21 mouse cellular contexts compared by ENCODE assay signal in the genomic region with DNA sequence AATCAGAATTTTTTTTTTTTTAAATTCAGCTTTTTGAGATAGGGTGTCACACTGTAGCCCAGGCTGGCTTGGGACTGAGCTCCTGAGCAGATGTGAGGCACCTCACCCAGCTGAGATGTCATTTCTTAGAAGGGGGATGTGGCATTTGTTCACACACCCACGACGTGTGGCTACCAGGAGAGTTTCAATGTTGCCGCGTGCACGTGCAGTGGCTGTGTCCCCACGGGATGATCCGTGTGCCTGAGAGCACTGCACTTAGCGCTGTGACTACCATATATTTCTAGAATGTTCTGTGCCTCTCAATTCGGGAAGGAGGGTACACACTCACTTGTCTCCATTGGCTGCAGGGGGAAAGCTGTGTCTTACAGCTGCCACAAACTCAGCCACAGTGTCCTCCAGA. TPM values are rescaled to one million over a fixed set of nuclear protein-coding genes. Genes with fewer than 3 reads are reported as not detected.
A peak's percentile ranks its signal among the peaks of the same experiment; 100 is the strongest.
DNase-seq lines count a peak whose midpoint lies in the region; ATAC-seq lines count a peak whose summit lies in the region.
"Had no signal": no experiment of that assay in that cellular context is flagged by ENCODE, and none has a peak within 500 bp of the region (broad histone marks: within the 10 kb centered on the region; RNA-seq: fewer than 3 reads in every experiment).

No protein-coding gene starts in this region.

- peak; percentile 60 for DNase-seq in CD4-positive, CD25-positive, alpha-beta regulatory T cell, adult 2 months (ENCODE audit: low read depth, low spot score)
- peak; percentile 60 for DNase-seq in thymus, postnatal 0 days (ENCODE audit: low spot score)
- no peak for DNase-seq in thymus, postnatal 14 days
- DNase-seq in midbrain, embryonic 11.5 days (ENCODE audit: low spot score, missing footprints) = no peak
- no peak for DNase-seq in lung, postnatal 4 days
- DNase-seq: adrenal gland, postnatal 25 days; cerebellum, adult 18-20 months; cerebellum, adult 9-11 months; forebrain, postnatal 0 days; gastrocnemius, postnatal 14 days; heart, postnatal 14 days had no signal

- H3K9me3 ChIP-seq in midbrain, embryonic 11.5 days (ENCODE audit: control insufficient read depth, low read length) = no peaks in the 10 kb centered on the region
- H3K9me3 ChIP-seq: heart, embryonic 15.5 days; hindbrain, embryonic 13.5 days had no signal

- H3K36me3 ChIP-seq in midbrain, embryonic 11.5 days (ENCODE audit: control insufficient read depth, insufficient read depth, low read length) = peaks cover 17% of the 10 kb centered on the region

- peaks cover 14% of the 10 kb centered on the region for H3K4me1 ChIP-seq in midbrain, embryonic 11.5 days (ENCODE audit: control insufficient read depth, insufficient read depth, low read length)

- ATAC-seq in CD4-positive, CD25-positive, alpha-beta regulatory T cell, adult 4 months = no peak
- peak; percentile 8 for ATAC-seq in inflammation-experienced regulatory T-cells, adult 6 months
- ATAC-seq in midbrain, embryonic 11.5 days (ENCODE audit: low FRiP score) = no peak
- ATAC-seq: forebrain, embryonic 13.5 days; forebrain, postnatal 0 days; Patski had no signal

- no peak overlapping the region for H3K9ac ChIP-seq in midbrain, embryonic 11.5 days (ENCODE audit: low read length)
- H3K9ac ChIP-seq: forebrain, embryonic 13.5 days; forebrain, postnatal 0 days; heart, embryonic 15.5 days; hindbrain, embryonic 13.5 days had no signal

- no peak overlapping the region for H3K4me3 ChIP-seq in midbrain, embryonic 11.5 days (ENCODE audit: low read depth, low read length)
- H3K4me3 ChIP-seq: embryonic facial prominence, embryonic 10.5 days; forebrain, embryonic 13.5 days; heart, adult 2 months; heart, embryonic 15.5 days; hindbrain, embryonic 13.5 days had no signal

- WGBS in midbrain, embryonic 11.5 days = 97% methylated on average over 9 of the region's 9 CpGs

- H3K27ac ChIP-seq in midbrain, embryonic 11.5 days (ENCODE audit: low read depth, low read length) = no peak overlapping the region
- H3K27ac ChIP-seq: embryonic facial prominence, embryonic 10.5 days; forebrain, embryonic 13.5 days; heart, adult 2 months; heart, embryonic 15.5 days; hindbrain, embryonic 13.5 days had no signal

- H3K27me3 ChIP-seq in midbrain, embryonic 11.5 days (ENCODE audit: control insufficient read depth, insufficient read depth, low read length) = no peaks in the 10 kb centered on the region
- H3K27me3 ChIP-seq: forebrain, embryonic 13.5 days; heart, embryonic 15.5 days; Patski had no signal

- no peak overlapping the region for H3K4me2 ChIP-seq in midbrain, embryonic 11.5 days
- H3K4me2 ChIP-seq: forebrain, embryonic 13.5 days; heart, embryonic 11.5 days; heart, embryonic 15.5 days; hindbrain, embryonic 13.5 days had no signal

RNA-seq across cellular contexts. Expression of gene Cyba, which starts 3.4 kb away (rescaled TPM):
- polyA plus RNA-seq in CD4-positive, CD25-positive, alpha-beta regulatory T cell, adult 4 months (2017; shearing (Covaris generic)) = 100 to 1,000 TPM; 801 to 968 TPM
- polyA plus RNA-seq in thymus, postnatal 0 days (2015; fragmentation: Nextera tagmentation; extraction: Ambion mirVana) = 540 and 564 TPM in 2 replicates
- polyA plus RNA-seq in inflammation-experienced regulatory T-cells, adult 6 months (2017; shearing (Covaris generic)) = 100 to 1,000 TPM; 664 to 875 (median 733) TPM
- polyA plus RNA-seq in midbrain, embryonic 11.5 days (2014; fragmentation: Nextera tagmentation; extraction: Ambion mirVana) = 54.4 and 61.6 TPM in 2 replicates

RNA-seq across cellular contexts. Expression of gene Mvd, which starts 7.1 kb away (rescaled TPM):
- 10 to 100 TPM; 12.6 to 20.0 TPM for polyA plus RNA-seq in CD4-positive, CD25-positive, alpha-beta regulatory T cell, adult 4 months (2017; shearing (Covaris generic))
- 17.4 and 19.5 TPM in 2 replicates for polyA plus RNA-seq in thymus, postnatal 0 days (2015; fragmentation: Nextera tagmentation; extraction: Ambion mirVana)
- polyA plus RNA-seq in inflammation-experienced regulatory T-cells, adult 6 months (2017; shearing (Covaris generic)) = 10 to 100 TPM in 2 of 3 experiments, 1 to 10 TPM in 1; 6.6 to 15.3 (median 12.7) TPM
- polyA plus RNA-seq in midbrain, embryonic 11.5 days (2014; fragmentation: Nextera tagmentation; extraction: Ambion mirVana) = 44.3 and 48.1 TPM in 2 replicates

RNA-seq across cellular contexts. Expression of gene Il17c, which starts 14.3 kb away (rescaled TPM):
- polyA plus RNA-seq in CD4-positive, CD25-positive, alpha-beta regulatory T cell, adult 4 months (2017; shearing (Covaris generic)) = under 1 TPM in 1 of 2 experiments, not detected in 1; 0.77 TPM
- polyA plus RNA-seq in thymus, postnatal 0 days (2015; fragmentation: Nextera tagmentation; extraction: Ambion mirVana) = 0.26 and 0.37 TPM in 2 replicates
- under 1 TPM in 1 of 3 experiments, not detected in 2; 0.64 TPM for polyA plus RNA-seq in inflammation-experienced regulatory T-cells, adult 6 months (2017; shearing (Covaris generic))
- polyA plus RNA-seq in midbrain, embryonic 11.5 days (2014; fragmentation: Nextera tagmentation; extraction: Ambion mirVana) = not detected in 2 replicates
- polyA plus RNA-seq: embryonic facial prominence, embryonic 14.5 days; forebrain, embryonic 13.5 days; forebrain, postnatal 0 days; heart, adult 2 months; heart, embryonic 11.5 days; heart, embryonic 15.5 days; hindbrain, embryonic 13.5 days had no signal

RNA-seq across cellular contexts. Expression of gene Snai3, which starts 24.4 kb away (rescaled TPM):
- 1 to 10 TPM; 2.6 to 5.2 TPM for polyA plus RNA-seq in CD4-positive, CD25-positive, alpha-beta regulatory T cell, adult 4 months (2017; shearing (Covaris generic))
- polyA plus RNA-seq in thymus, postnatal 0 days (2015; fragmentation: Nextera tagmentation; extraction: Ambion mirVana) = 37.5 TPM in 2 replicates
- 10 to 100 TPM in 1 of 3 experiments, 1 to 10 TPM in 2; 2.6 to 13.9 (median 3.9) TPM for polyA plus RNA-seq in inflammation-experienced regulatory T-cells, adult 6 months (2017; shearing (Covaris generic))
- not detected in 2 replicates for polyA plus RNA-seq in midbrain, embryonic 11.5 days (2014; fragmentation: Nextera tagmentation; extraction: Ambion mirVana)
- polyA plus RNA-seq: forebrain, postnatal 0 days; hindbrain, embryonic 13.5 days had no signal

RNA-seq across cellular contexts. Expression of gene Rnf166, which starts 39.7 kb away (rescaled TPM):
- 10 to 100 TPM; 27.3 to 31.0 TPM for polyA plus RNA-seq in CD4-positive, CD25-positive, alpha-beta regulatory T cell, adult 4 months (2017; shearing (Covaris generic))
- 98.0 and 108 TPM in 2 replicates for polyA plus RNA-seq in thymus, postnatal 0 days (2015; fragmentation: Nextera tagmentation; extraction: Ambion mirVana)
- 10 to 100 TPM; 30.5 to 56.1 (median 31.2) TPM for polyA plus RNA-seq in inflammation-experienced regulatory T-cells, adult 6 months (2017; shearing (Covaris generic))
- 23.2 and 29.7 TPM in 2 replicates for polyA plus RNA-seq in midbrain, embryonic 11.5 days (2014; fragmentation: Nextera tagmentation; extraction: Ambion mirVana)

Comparison
In these comparisons a context has a peak if more than half of its experiments do, and no peak if none do; other contexts are left out.
1. DNase-seq: peak in CD4-positive, CD25-positive, alpha-beta regulatory T cell, adult 2 months (single experiment) and thymus, postnatal 0 days (single experiment); none in thymus, postnatal 14 days (single experiment), midbrain, embryonic 11.5 days (single experiment) and lung, postnatal 4 days (0 of 2).